Mouse (Mus musculus) cerebellum, adult 2 months (tissue): ENCODE measurements at regions not wholly inside any gene's neighbourhood (a gene's known extent, or its start where the extent isn't known, plus 50 kb on each side); places are given as distances from the start of the nearest gene placed in this dataset.

Experiments used
- DNase-seq, 2 experiments: peaks; one replicate each; pipeline ENCODE4 v3.0.0; 2021
- H3K27ac ChIP-seq: fragments of 200-500 bp; 2 replicates; pipeline ENCODE4 v1.5.1; 2012; ENCODE audit warnings: low read length, control low read depth, inconsistent platforms; ENCODE audit not compliant: insufficient read depth
- H3K27me3 ChIP-seq: fragments of 200-500 bp; 2 replicates; pipeline ENCODE4 v1.6.1; 2012; ENCODE audit warnings: inconsistent platforms, mild to moderate bottlenecking, low read length, moderate library complexity; ENCODE audit not compliant: control insufficient read depth, insufficient read depth
- H3K4me1 ChIP-seq: fragments of 200-500 bp; 2 replicates; pipeline ENCODE4 v1.6.1; 2011; ENCODE audit warnings: low read length; ENCODE audit not compliant: control insufficient read depth, insufficient read depth
- H3K4me3 ChIP-seq: fragments of 200-500 bp; replicated peaks from 2 replicates; pipeline ENCODE3; 2011; ENCODE audit warnings: mild to moderate bottlenecking, low read depth, low read length, control low read depth; ENCODE audit not compliant: insufficient read depth
- CTCF ChIP-seq: fragments of 200-500 bp; IDR thresholded peaks from 2 replicates; pipeline ENCODE4 v1.5.1; 2011; ENCODE audit warnings: low read depth, mild to moderate bottlenecking, control low read depth, low read length, moderate library complexity, borderline replicate concordance; ENCODE audit not compliant: insufficient read depth
- POLR2A ChIP-seq: fragments of 200-500 bp; IDR thresholded peaks from 2 replicates; pipeline ENCODE4 v1.6.1; 2011; ENCODE audit warnings: low read length, control low read depth, borderline replicate concordance; ENCODE audit not compliant: insufficient read depth
- WGBS: fragments of 180-500 bp; shearing (Covaris S2); methylation state at CpG from one replicate; pipeline ENCODE4 v1.1.7; 2018; 5-methylcytosine and 5-hydroxymethylcytosine counted together

- Histone ChIP-seq H3K27me3 (no peaks in the 10 kb centered on the region), H3K4me3 (no peak overlapping the region), H3K4me1 (no peaks in the 10 kb centered on the region), H3K27ac (no peak overlapping the region)
- TF ChIP-seq CTCF, result no peak
- no peak for TF ChIP-seq POLR2A
- DNase-seq, result no peak
- WGBS, result 58% methylated on average over 4 of the region's 4 CpGs
Observed at GRCm38 (mm10) chr4:80442711-80443110, 391.2 kb upstream of the Tyrp1 start.

- no peak overlapping the region for H3K27ac ChIP-seq
- 66% methylated on average over 1 of the region's 1 CpGs for WGBS
- no peaks in the 10 kb centered on the region for H3K27me3 ChIP-seq
- DNase-seq, result no peak
- no peak overlapping the region for H3K4me3 ChIP-seq
- TF ChIP-seq POLR2A, result no peak
- no peak for TF ChIP-seq CTCF
- H3K4me1 ChIP-seq, result no peaks in the 10 kb centered on the region
Observed at GRCm38 (mm10) chr4:80463615-80464014, 370.3 kb upstream of the Tyrp1 start.

- Histone ChIP-seq H3K4me3 (no peak overlapping the region), H3K27me3 (no peaks in the 10 kb centered on the region), H3K4me1 (no peaks in the 10 kb centered on the region), H3K27ac (no peak overlapping the region)
- no peak for DNase-seq
- 55% methylated on average over 4 of the region's 4 CpGs for WGBS
- no peak for TF ChIP-seq CTCF
- TF ChIP-seq POLR2A, result no peak
Observed at GRCm38 (mm10) chr4:80475736-80476478, 358.0 kb upstream of the Tyrp1 start.

GRCm38 (mm10) chr4:80515087-80515486 lies 318.8 kb upstream of the Tyrp1 start:
- no peak for DNase-seq
- TF ChIP-seq CTCF, result no peak
- no peak for TF ChIP-seq POLR2A
- H3K27ac ChIP-seq, result no peak overlapping the region
- no peak overlapping the region for H3K4me3 ChIP-seq
- H3K4me1 ChIP-seq, result no peaks in the 10 kb centered on the region
- H3K27me3 ChIP-seq, result no peaks in the 10 kb centered on the region
- 46% methylated on average over 2 of the region's 2 CpGs for WGBS

- peak; percentile 25 to 33 for DNase-seq
- 27% methylated on average over 12 of the region's 12 CpGs for WGBS
- no peaks in the 10 kb centered on the region for H3K4me1 ChIP-seq
- no peak overlapping the region for H3K4me3 ChIP-seq
- TF ChIP-seq POLR2A (no peak), CTCF (peak; percentile 28; the same call in 1 of the 2 replicates)
- H3K27me3 ChIP-seq, result no peaks in the 10 kb centered on the region
- H3K27ac ChIP-seq, result no peak overlapping the region
Observed at GRCm38 (mm10) chr4:80517476-80518285, 316.2 kb upstream of the Tyrp1 start.

GRCm38 (mm10) chr4:80518589-80518988 lies 315.3 kb upstream of the Tyrp1 start:
- no peak for DNase-seq
- no peak overlapping the region for H3K27ac ChIP-seq
- no peak for TF ChIP-seq CTCF
- TF ChIP-seq POLR2A, result no peak
- no peaks in the 10 kb centered on the region for H3K27me3 ChIP-seq
- H3K4me1 ChIP-seq, result no peaks in the 10 kb centered on the region
- H3K4me3 ChIP-seq, result no peak overlapping the region

GRCm38 (mm10) chr4:80539854-80540253 lies 294.1 kb upstream of the Tyrp1 start:
- no peak for DNase-seq
- Histone ChIP-seq H3K27ac (no peak overlapping the region), H3K27me3 (no peaks in the 10 kb centered on the region), H3K4me3 (no peak overlapping the region), H3K4me1 (no peaks in the 10 kb centered on the region)
- TF ChIP-seq CTCF, result no peak
- TF ChIP-seq POLR2A, result no peak
- 83% methylated on average over 4 of the region's 4 CpGs for WGBS

GRCm38 (mm10) chr4:80545086-80545485 lies 288.8 kb upstream of the Tyrp1 start:
- Histone ChIP-seq H3K27me3 (no peaks in the 10 kb centered on the region), H3K4me1 (no peaks in the 10 kb centered on the region), H3K4me3 (no peak overlapping the region), H3K27ac (no peak overlapping the region)
- no peak for DNase-seq
- TF ChIP-seq CTCF (no peak), POLR2A (no peak)
- WGBS, result 67% methylated on average over 3 of the region's 3 CpGs
